Mouse (Mus musculus): ENCODE data around the gene Lrrc27. TPM values are rescaled to one million over a fixed set of nuclear protein-coding genes. Genes with fewer than 3 reads are reported as not detected.

Gene Lrrc27
- polyA plus RNA-seq, 1 experiment, result 14.3 TPM

GRCm38 (mm10) chr7:139282037-139282436, 69.2 kb downstream of the Lrrc27 start:
- TF ChIP-seq POLR2A (IDR thresholded peaks at IDR 0.05; ENCODE audit: borderline replicate concordance, insufficient read depth, low read length) (no peak), CTCF (IDR thresholded peaks at IDR 0.05; ENCODE audit: borderline replicate concordance, insufficient read depth, low read depth, low read length) (no peak)
- peaks cover 3% of the 10 kb centered on the region; the same call in 1 of the 2 replicates for H3K4me1 ChIP-seq (ENCODE audit: control insufficient read depth, insufficient read depth, low read length)
- H3K27ac ChIP-seq (ENCODE audit: insufficient read depth, low read length), result no peak overlapping the region
- H3K4me3 ChIP-seq (replicated peaks; ENCODE audit: insufficient read depth, low read depth, low read length), result no peak overlapping the region
- DNase-seq, result no peak
- no peaks in the 10 kb centered on the region for H3K27me3 ChIP-seq (ENCODE audit: control insufficient read depth, insufficient read depth, low read length)
- 78% methylated on average over 3 of the region's 3 CpGs for WGBS

GRCm38 (mm10) chr7:139285295-139285943, 72.6 kb downstream of the Lrrc27 start:
- DNase-seq, result no peak
- WGBS, result 80% methylated on average over 16 of the region's 16 CpGs

GRCm38 (mm10) chr7:139288540-139288939, 75.8 kb downstream of the Lrrc27 start:
- Histone ChIP-seq H3K4me3 (replicated peaks; ENCODE audit: insufficient read depth, low read depth, low read length) (no peak overlapping the region), H3K4me1 (ENCODE audit: control insufficient read depth, insufficient read depth, low read length) (no peaks in the 10 kb centered on the region), H3K27ac (ENCODE audit: insufficient read depth, low read length) (no peak overlapping the region), H3K27me3 (ENCODE audit: control insufficient read depth, insufficient read depth, low read length) (no peaks in the 10 kb centered on the region)
- TF ChIP-seq CTCF (IDR thresholded peaks at IDR 0.05; ENCODE audit: borderline replicate concordance, insufficient read depth, low read depth, low read length) (no peak), POLR2A (IDR thresholded peaks at IDR 0.05; ENCODE audit: borderline replicate concordance, insufficient read depth, low read length) (no peak)
- WGBS, result 84% methylated on average over 7 of the region's 7 CpGs
- no peak for DNase-seq

More at GRCm38 (mm10) chr7:139285295-139285943, 72.6 kb downstream of the Lrrc27 start:
- no peak for TF ChIP-seq POLR2A (IDR thresholded peaks at IDR 0.05; ENCODE audit: borderline replicate concordance, insufficient read depth, low read length)
- no peak for TF ChIP-seq CTCF (IDR thresholded peaks at IDR 0.05; ENCODE audit: borderline replicate concordance, insufficient read depth, low read depth, low read length)
- peaks cover 3% of the 10 kb centered on the region; the same call in 1 of the 2 replicates for H3K4me1 ChIP-seq (ENCODE audit: control insufficient read depth, insufficient read depth, low read length)
- H3K27me3 ChIP-seq (ENCODE audit: control insufficient read depth, insufficient read depth, low read length), result no peaks in the 10 kb centered on the region
- H3K27ac ChIP-seq (ENCODE audit: insufficient read depth, low read length), result no peak overlapping the region
- no peak overlapping the region for H3K4me3 ChIP-seq (replicated peaks; ENCODE audit: insufficient read depth, low read depth, low read length)

Other genes with a start within 250 kb of the Lrrc27 start
- 127 and 156 TPM in 2 replicates for gene Dpysl4, start 127.0 kb upstream of the Lrrc27 start, polyA plus RNA-seq (2012; rRNA removed)
- gene Stk32c, start 319 bp downstream of the Lrrc27 start, polyA plus RNA-seq (2012; rRNA removed), result 17.4 and 22.6 TPM in 2 replicates
- 8.9 and 9.9 TPM in 2 replicates for gene Pwwp2b, start 35.5 kb downstream of the Lrrc27 start, polyA plus RNA-seq (2012; rRNA removed)
- 164 and 181 TPM in 2 replicates for gene Inpp5a, start 176.1 kb downstream of the Lrrc27 start, polyA plus RNA-seq (2012; rRNA removed)

Data from cerebellum, adult 2 months (tissue).